Mouse (Mus musculus): Measurements from ENCODE around the gene Car7.

Gene Car7

GRCm38 (mm10) chr8:104533971-104534778 lies at the start of gene Car7, which contains the start of gene Nae1:
Gene Car7, plus strand, starts transcription at chr8:104534689.
Gene Nae1, minus strand, starts transcription at chr8:104534637.
- DNase-seq (ENCODE audit: low read depth), result peak; percentile 86

GRCm38 (mm10) chr8:104509061-104510006 lies 25.2 kb upstream of the Car7 start, which contains the start of gene Terb1:
Gene Terb1, minus strand, starts transcription at chr8:104509910.
- no peak for DNase-seq (ENCODE audit: low read depth)

GRCm38 (mm10) chr8:104510134-104510533 lies 24.4 kb upstream of the Car7 start:
- no peak for DNase-seq (ENCODE audit: low read depth)

GRCm38 (mm10) chr8:104517872-104518271 lies 16.6 kb upstream of the Car7 start:
- DNase-seq (ENCODE audit: low read depth), result no peak

DNA sequence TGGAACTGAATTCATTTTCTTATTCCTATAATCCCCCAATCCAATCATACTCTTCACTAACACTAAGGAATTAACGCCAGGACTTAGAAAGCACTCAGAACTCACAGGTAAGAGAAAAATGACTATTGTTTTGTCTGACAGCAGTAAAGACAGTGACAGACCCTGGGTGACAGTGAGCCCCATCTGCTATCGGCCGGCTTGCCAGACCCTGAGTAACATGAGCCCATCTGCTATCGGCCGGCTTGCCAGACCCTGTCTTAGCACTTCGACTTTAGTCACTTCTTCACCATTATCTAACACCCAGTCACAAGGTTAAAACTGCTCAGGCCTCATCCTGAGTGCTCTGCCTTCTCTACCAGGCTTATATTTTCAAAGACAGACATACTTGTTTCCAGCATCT lies 4.8 kb upstream of the Car7 start:
- no peak for DNase-seq (ENCODE audit: low read depth)

GRCm38 (mm10) chr8:104533551-104533950 lies 938 bp upstream of the Car7 start:
- no peak for DNase-seq (ENCODE audit: low read depth)

- no peak for DNase-seq (ENCODE audit: low read depth)
Measured at GRCm38 (mm10) chr8:104534779-104535141, 271 bp downstream of the Car7 start.

DNA sequence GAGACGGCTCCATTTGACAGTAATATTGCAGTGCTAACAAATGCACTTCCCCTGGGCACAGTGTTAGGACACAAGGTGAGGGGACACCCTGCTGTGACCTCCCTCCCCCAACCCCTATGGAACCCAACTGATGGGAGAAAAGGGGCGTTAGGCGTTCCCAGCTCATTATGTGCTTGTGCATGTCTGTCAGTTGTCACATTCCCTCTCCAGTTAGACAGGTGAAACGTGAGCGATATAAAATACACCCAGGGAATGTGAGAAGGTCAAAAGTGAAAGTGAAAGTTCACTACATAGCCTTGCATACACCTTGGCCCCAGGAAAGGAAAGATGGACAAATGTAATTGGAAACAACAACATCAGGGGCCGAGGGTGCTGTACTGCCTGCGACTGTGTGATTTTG lies 889 bp downstream of the Car7 start:
- no peak for DNase-seq (ENCODE audit: low read depth)

- no peak for DNase-seq (ENCODE audit: low read depth)
Measured at GRCm38 (mm10) chr8:104536028-104536427, 1.5 kb downstream of the Car7 start.

GRCm38 (mm10) chr8:104538896-104539295 lies 4.4 kb downstream of the Car7 start:
- no peak for DNase-seq (ENCODE audit: low read depth)

- no peak for DNase-seq (ENCODE audit: low read depth)
Measured at GRCm38 (mm10) chr8:104539566-104539965, 5.1 kb downstream of the Car7 start.

GRCm38 (mm10) chr8:104540238-104540637 lies 5.7 kb downstream of the Car7 start:
- DNase-seq (ENCODE audit: low read depth), result no peak

DNA sequence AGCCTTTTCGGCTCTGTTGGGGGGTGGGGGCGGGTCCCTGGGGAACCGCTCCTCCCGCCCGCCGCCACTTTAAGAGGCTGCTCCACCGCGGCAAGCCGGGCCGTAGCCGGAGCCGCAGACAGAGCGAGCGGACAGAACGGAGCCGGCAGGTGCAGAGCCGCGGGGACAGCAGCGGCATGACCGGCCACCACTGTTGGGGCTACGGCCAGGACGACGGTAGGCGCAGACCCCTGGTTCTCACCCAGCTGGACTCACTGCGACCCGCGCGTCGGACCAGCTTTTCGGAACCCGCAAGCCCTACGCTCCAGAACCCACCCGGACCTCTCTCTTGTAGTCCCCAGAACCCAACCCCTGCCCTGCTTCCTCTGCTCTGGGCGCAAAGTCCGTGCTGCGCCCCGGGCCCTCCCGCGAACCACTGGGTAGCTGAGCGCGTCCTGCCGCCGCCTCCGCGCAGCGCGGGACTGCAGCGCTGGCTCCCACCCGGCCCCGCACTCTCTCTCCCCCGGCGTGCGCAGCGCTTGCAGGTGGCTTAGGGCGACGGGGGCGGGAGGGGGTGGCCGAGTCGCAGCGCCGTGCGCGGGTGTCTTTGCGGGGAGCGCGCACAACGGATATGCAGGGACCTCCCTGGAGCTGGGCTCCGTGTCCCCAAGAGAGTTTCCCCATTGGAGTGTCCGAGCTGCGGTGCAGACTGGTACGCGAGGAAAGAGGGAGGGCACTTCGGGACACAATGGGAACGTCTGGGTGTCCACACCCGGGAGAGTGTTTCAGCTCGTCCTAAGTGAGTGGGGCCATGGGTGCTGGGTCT lies 6.4 kb downstream of the Car7 start:
- no peak for DNase-seq (ENCODE audit: low read depth)

DNA sequence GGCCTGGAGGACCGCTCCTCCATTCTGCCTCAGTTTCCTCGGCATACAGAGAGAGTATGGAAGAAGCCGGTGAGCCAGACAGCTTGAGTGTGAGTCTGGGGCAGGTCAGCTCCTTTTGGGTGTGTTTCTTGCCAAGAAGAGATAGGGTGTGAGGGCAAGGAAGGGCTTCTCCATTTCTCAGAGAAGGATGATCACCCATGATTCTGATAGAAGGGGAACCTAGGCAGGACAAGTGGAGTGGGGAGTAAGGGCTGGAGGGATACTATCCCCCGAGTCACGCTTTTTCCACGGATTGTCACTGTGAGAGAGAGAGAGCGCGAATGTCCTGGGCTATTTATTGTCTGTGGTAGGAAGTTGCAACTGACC lies 7.0 kb downstream of the Car7 start:
- DNase-seq (ENCODE audit: low read depth), result no peak

- no peak for DNase-seq (ENCODE audit: low read depth)
Measured at GRCm38 (mm10) chr8:104542160-104542559, 7.7 kb downstream of the Car7 start.

DNA sequence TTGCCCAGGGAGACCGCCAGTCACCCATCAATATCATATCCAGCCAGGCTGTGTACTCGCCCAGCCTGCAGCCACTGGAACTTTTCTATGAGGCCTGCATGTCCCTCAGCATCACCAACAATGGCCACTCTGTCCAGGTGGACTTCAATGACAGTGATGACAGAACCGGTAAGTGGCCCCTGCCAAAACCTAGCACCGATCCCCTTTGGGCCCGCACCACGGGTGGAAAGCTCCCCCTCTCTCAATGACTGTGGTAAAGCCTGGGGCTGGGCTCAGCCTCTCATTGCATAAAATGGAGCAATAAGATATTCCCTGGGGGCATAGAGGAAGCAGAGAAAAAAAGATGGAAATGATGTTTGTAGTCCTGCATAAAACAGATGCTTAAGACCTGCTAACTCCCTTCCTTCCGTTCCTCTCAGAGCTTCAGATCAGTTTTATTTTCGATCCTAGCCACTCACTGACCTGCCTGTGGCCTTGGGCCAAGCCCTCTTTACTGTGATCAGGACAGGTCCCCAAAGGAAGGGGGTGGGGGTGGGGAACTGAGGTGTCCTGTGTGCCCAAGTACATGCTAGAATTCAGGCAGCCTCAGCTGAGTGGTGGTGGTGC lies 9.1 kb downstream of the Car7 start:
- DNase-seq (ENCODE audit: low read depth), result no peak

DNA sequence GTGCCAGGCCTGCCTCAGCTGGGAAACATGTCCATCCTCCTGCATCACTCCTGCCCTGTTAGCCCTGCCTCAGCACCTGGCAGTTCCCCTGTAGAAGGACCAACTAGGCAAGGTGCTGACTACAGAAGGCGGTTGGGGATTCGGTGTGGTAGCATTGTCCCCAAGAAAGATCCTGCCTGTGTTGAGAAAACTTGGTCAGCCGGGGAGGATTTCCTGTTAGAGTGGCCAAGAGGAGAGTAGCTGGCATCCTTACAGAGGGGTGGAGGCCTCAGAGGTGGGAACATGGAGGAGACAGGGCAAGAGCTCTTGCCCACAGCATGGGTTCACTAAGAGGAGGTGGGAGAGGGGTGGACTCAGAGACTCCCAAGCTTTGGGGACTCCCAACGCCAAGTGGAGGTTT lies 20.7 kb downstream of the Car7 start:
- no peak for DNase-seq (ENCODE audit: low read depth)

DNA sequence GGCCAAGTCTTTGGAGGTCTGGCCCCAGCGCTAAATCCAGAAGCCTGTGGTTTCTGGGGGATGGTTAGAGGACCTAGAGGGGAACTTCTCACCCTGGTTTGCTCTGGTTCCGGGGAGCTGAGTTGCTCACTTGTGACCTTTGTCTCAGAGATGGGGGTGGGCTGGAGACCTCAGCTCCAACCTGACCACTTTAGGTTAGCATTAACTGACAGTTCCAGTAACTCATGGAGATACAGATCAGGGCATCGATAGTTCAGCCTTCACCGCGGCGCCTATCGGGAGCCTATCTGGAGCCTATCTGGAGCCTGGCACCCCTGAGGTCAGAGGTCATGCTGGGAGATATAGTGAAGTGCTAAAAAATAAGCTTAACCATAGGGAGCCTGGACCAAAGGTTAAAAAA lies 22.7 kb downstream of the Car7 start:
- no peak for DNase-seq (ENCODE audit: low read depth)

DNA sequence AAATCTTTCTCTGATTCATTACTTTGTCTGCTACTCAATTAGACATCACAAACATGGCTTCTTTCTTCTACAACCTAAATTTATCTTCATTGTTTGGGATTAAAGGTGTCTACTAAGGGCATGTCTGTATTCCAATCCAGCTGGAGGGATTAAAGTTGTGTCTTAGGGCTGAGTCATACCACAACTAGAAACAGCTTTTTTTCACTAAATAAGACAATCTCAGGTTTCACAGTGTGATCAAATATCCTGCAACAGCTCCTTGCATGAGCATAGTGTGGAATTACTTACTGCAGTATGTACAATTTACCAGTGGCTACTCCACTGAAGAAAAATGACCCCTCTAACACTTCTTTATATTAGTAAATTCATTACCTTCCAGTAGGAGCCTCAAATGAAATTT lies 26.2 kb downstream of the Car7 start:
- no peak for DNase-seq (ENCODE audit: low read depth)

GRCm38 (mm10) chr8:104564633-104565456 lies 30.4 kb downstream of the Car7 start:
- peak; percentile 88 for DNase-seq (ENCODE audit: low read depth)

DNA sequence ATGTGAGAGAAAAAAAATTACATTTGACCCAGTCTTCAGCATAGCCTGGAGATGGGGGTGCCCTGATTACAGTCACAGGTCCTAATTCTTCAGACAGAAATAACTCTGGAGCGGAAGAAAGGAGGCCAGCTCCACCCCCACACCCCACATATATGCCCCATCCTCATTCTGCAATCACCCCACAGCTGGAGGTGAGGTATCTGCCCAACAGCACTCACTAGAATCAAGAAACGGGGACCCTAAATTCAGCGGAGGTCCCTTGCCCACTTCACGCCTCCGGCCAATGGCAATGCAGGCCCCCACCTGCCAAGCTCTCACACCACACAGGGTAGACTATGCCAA lies 30.9 kb downstream of the Car7 start:
- no peak for DNase-seq (ENCODE audit: low read depth)
